Mouse (Mus musculus): Measurements from ENCODE around the gene Fam90a1a.

GRCm38 (mm10) chr8:21978193-21978592 lies 19.7 kb downstream of the Fam90a1a start:
- TF ChIP-seq CTCF (IDR thresholded peaks at IDR 0.05; ENCODE audit: low read depth) (no peak), EP300 (optimal IDR thresholded peaks at IDR 0.05) (no peak)

Data from stomach, postnatal 0 days (tissue).